Mouse (Mus musculus): ENCODE data around the gene Zyx. TPM values are rescaled to one million over a fixed set of nuclear protein-coding genes. Genes with fewer than 3 reads are reported as not detected.
A peak's percentile ranks its signal among the peaks of the same experiment; 100 is the strongest.

Zyx gene
- total RNA-seq, 1 experiment: 46.0 TPM

DNA sequence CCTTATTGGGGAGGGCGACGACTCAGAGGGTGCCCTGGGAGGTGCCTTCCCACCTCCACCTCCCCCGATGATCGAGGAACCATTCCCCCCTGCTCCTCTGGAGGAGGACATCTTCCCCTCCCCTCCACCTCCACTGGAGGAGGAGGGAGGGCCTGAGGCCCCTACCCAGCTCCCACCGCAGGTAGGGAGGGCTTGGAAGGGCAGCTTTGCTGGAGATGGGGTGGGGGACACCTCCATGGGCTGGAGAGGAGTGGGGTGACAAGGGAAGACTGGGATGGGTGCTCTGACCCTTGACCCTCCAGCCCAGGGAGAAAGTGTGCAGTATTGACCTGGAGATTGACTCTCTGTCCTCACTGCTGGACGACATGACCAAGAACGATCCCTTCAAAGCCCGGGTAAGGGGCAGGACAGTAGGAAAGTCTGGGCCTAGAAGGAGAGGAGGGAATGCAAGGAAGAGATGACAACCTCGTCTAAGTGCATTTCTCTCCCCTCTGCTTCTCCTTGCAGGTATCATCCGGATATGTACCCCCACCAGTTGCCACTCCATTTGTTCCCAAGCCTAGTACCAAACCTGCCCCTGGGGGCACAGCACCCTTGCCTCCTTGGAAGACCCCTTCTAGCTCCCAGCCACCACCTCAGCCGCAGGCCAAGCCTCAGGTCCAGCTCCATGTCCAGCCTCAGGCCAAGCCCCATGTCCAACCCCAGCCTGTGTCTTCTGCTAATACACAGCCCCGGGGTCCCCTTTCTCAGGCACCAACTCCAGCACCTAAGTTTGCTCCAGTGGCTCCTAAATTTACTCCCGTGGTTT is 1.7 kb downstream of the Zyx start:
- no peak overlapping the region for H3K27ac ChIP-seq (ENCODE audit: insufficient read depth, low read depth, low read length, poor library complexity, severe bottlenecking)
- peak overlapping the region; percentile 80 to 96 for H3K4me3 ChIP-seq (ENCODE audit: insufficient read depth in 1 of 2, low read depth in 1 of 2, low read length in 2 of 2, poor library complexity in 1 of 2, severe bottlenecking in 1 of 2)
- in situ Hi-C loops (cut with MboI; ENCODE audit: low sequenced_read_pairs in 2 of 2, unreplicated experiment in 2 of 2): no loop called here
- H3K9me3 ChIP-seq (ENCODE audit: control insufficient read depth, insufficient read depth, low read depth, low read length): no peaks in the 10 kb centered on the region
- peaks cover 1% of the 10 kb centered on the region; the same call in 1 of the 2 replicates for H3K36me3 ChIP-seq (ENCODE audit: control insufficient read depth, insufficient read depth, low read length, poor library complexity, severe bottlenecking)
- no peak for DNase-seq (ENCODE audit: low read depth, low spot score)
- H3K4me1 ChIP-seq (ENCODE audit: control insufficient read depth in 2 of 2, insufficient read depth in 2 of 2, low read length in 2 of 2, poor library complexity in 1 of 2): peaks cover 0 to 10% of the 10 kb centered on the region in 2 experiments; a peak in 1 of 4 replicates
- H3K9ac ChIP-seq (ENCODE audit: insufficient read depth, low read depth, low read length, poor library complexity, severe bottlenecking): peak overlapping the region; percentile 91
- no peak for TF ChIP-seq HCFC1 (IDR thresholded peaks at IDR 0.05; ENCODE audit: borderline replicate concordance, insufficient read depth, low read length)
- TF ChIP-seq ZNF384 (IDR thresholded peaks at IDR 0.05; ENCODE audit: low read depth, low read length): no peak
- no peak for TF ChIP-seq MAFK (IDR thresholded peaks at IDR 0.05; ENCODE audit: insufficient read depth, low read depth, low read length)
- TF ChIP-seq CHD2 (IDR thresholded peaks at IDR 0.05; ENCODE audit: low read depth, low read length): no peak

DNA sequence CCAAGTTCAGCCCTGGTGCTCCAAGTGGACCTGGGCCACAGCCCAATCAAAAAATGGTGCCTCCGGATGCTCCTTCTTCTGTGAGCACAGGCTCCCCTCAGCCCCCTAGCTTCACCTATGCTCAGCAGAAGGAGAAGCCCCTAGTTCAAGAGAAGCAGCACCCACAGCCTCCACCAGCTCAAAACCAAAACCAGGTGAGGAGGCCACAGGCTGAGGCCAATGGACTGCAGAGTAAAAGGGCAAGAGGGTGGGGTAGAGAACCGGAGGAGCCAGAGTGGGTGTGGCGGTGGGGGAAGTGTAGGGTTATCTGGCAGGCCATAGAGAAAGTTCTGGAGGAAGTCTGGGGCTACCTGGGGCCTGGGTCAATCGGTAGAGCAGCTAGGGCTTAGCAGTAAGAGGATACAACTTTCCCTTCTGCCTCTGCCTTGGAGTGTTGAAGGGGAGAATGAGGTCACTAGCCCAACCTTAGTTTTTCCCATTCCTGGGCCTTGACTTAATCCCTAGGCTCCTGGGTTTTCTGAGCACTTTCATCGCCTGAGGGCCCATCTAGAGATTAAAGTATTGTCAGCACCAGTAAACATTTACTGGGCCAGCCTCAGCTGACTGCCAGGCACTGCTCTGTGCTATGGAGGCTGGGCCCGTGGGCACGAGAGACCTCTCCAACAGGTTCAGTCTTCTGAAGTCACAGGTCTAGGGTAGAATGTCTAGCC is 2.5 kb downstream of the Zyx start:
- Histone ChIP-seq H3K27ac (ENCODE audit: insufficient read depth, low read depth, low read length, poor library complexity, severe bottlenecking) (no peak overlapping the region), H3K4me3 (ENCODE audit: insufficient read depth in 1 of 2, low read depth in 1 of 2, low read length in 2 of 2, poor library complexity in 1 of 2, severe bottlenecking in 1 of 2) (no peak overlapping the region), H3K9me3 (ENCODE audit: control insufficient read depth, insufficient read depth, low read depth, low read length) (no peaks in the 10 kb centered on the region), H3K9ac (ENCODE audit: insufficient read depth, low read depth, low read length, poor library complexity, severe bottlenecking) (no peak overlapping the region), H3K4me1 (ENCODE audit: control insufficient read depth in 2 of 2, insufficient read depth in 2 of 2, low read length in 2 of 2, poor library complexity in 1 of 2) (peaks cover 0 to 10% of the 10 kb centered on the region in 2 experiments; a peak in 1 of 4 replicates), H3K36me3 (ENCODE audit: control insufficient read depth, insufficient read depth, low read length, poor library complexity, severe bottlenecking) (peaks cover 1% of the 10 kb centered on the region; the same call in 1 of the 2 replicates)
- TF ChIP-seq ZC3H11A (IDR thresholded peaks at IDR 0.05; ENCODE audit: borderline replicate concordance, low read depth, low read length) (no peak), HCFC1 (IDR thresholded peaks at IDR 0.05; ENCODE audit: borderline replicate concordance, insufficient read depth, low read length) (no peak), CHD2 (IDR thresholded peaks at IDR 0.05; ENCODE audit: low read depth, low read length) (no peak), ZNF384 (IDR thresholded peaks at IDR 0.05; ENCODE audit: low read depth, low read length) (no peak), MAFK (IDR thresholded peaks at IDR 0.05; ENCODE audit: insufficient read depth, low read depth, low read length) (no peak)
- no peak for DNase-seq (ENCODE audit: low read depth, low spot score)
- in situ Hi-C loops (cut with MboI; ENCODE audit: low sequenced_read_pairs in 2 of 2, unreplicated experiment in 2 of 2): no loop called here

DNA sequence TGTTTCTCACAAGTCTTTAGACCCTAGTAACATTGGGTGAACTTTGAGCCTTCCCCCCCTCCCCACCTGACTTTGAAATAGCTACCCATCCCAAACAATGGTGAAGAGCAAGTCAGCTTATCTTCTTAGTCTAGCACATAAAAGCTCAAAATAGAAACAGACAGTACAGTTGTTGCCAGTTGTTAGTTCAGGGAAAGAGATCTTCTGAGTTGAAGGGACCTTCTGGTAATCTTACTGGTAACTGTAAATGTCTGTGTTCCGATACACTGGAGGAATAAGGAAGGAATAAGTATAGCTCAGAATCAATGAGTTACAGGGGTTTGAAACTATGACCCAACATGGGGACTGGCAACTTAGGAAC is 3.0 kb downstream of the Zyx start:
- Histone ChIP-seq H3K4me3 (ENCODE audit: insufficient read depth in 1 of 2, low read depth in 1 of 2, low read length in 2 of 2, poor library complexity in 1 of 2, severe bottlenecking in 1 of 2) (no peak overlapping the region), H3K9me3 (ENCODE audit: control insufficient read depth, insufficient read depth, low read depth, low read length) (no peaks in the 10 kb centered on the region), H3K9ac (ENCODE audit: insufficient read depth, low read depth, low read length, poor library complexity, severe bottlenecking) (no peak overlapping the region), H3K4me1 (ENCODE audit: control insufficient read depth in 2 of 2, insufficient read depth in 2 of 2, low read length in 2 of 2, poor library complexity in 1 of 2) (peaks cover 0 to 10% of the 10 kb centered on the region in 2 experiments; a peak in 1 of 4 replicates), H3K27ac (ENCODE audit: insufficient read depth, low read depth, low read length, poor library complexity, severe bottlenecking) (no peak overlapping the region), H3K36me3 (ENCODE audit: control insufficient read depth, insufficient read depth, low read length, poor library complexity, severe bottlenecking) (peaks cover 4% of the 10 kb centered on the region; the same call in 1 of the 2 replicates)
- no peak for TF ChIP-seq ZC3H11A (IDR thresholded peaks at IDR 0.05; ENCODE audit: borderline replicate concordance, low read depth, low read length)
- TF ChIP-seq HCFC1 (IDR thresholded peaks at IDR 0.05; ENCODE audit: borderline replicate concordance, insufficient read depth, low read length): no peak
- no peak for TF ChIP-seq ZNF384 (IDR thresholded peaks at IDR 0.05; ENCODE audit: low read depth, low read length)
- TF ChIP-seq MAFK (IDR thresholded peaks at IDR 0.05; ENCODE audit: insufficient read depth, low read depth, low read length): no peak
- no peak for TF ChIP-seq CHD2 (IDR thresholded peaks at IDR 0.05; ENCODE audit: low read depth, low read length)
- in situ Hi-C loops (cut with MboI; ENCODE audit: low sequenced_read_pairs in 2 of 2, unreplicated experiment in 2 of 2): no loop called here
- no peak for DNase-seq (ENCODE audit: low read depth, low spot score)

DNA sequence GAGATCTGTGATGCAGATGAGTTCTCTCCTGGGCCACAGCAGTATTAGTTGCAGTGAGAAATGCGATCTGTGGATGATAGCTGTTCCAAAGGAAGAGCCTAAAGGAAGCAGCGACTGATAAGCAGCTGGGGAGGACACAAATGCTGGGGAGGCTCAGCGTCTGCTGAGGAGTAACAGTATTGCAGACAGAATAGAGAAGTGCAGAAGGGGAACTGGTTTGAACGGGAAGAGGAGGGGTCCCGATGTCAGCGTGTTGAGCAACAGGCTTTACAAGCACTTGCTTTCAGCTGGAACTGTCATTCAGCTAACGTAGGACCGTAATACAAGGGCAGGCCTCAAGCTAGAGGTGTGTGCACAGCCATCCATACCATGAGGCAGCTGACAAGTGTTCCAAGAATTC is 3.8 kb downstream of the Zyx start:
- Histone ChIP-seq H3K27ac (ENCODE audit: insufficient read depth, low read depth, low read length, poor library complexity, severe bottlenecking) (no peak overlapping the region), H3K4me1 (ENCODE audit: control insufficient read depth in 2 of 2, insufficient read depth in 2 of 2, low read length in 2 of 2, poor library complexity in 1 of 2) (peaks cover 0 to 12% of the 10 kb centered on the region in 2 experiments; a peak in 1 of 4 replicates), H3K4me3 (ENCODE audit: insufficient read depth in 1 of 2, low read depth in 1 of 2, low read length in 2 of 2, poor library complexity in 1 of 2, severe bottlenecking in 1 of 2) (no peak overlapping the region), H3K9me3 (ENCODE audit: control insufficient read depth, insufficient read depth, low read depth, low read length) (no peaks in the 10 kb centered on the region), H3K36me3 (ENCODE audit: control insufficient read depth, insufficient read depth, low read length, poor library complexity, severe bottlenecking) (peaks cover 9% of the 10 kb centered on the region; the same call in 1 of the 2 replicates), H3K9ac (ENCODE audit: insufficient read depth, low read depth, low read length, poor library complexity, severe bottlenecking) (no peak overlapping the region)
- in situ Hi-C loops (cut with MboI; ENCODE audit: low sequenced_read_pairs in 2 of 2, unreplicated experiment in 2 of 2): no loop called here
- no peak for TF ChIP-seq MAFK (IDR thresholded peaks at IDR 0.05; ENCODE audit: insufficient read depth, low read depth, low read length)
- TF ChIP-seq ZNF384 (IDR thresholded peaks at IDR 0.05; ENCODE audit: low read depth, low read length): no peak
- no peak for TF ChIP-seq CHD2 (IDR thresholded peaks at IDR 0.05; ENCODE audit: low read depth, low read length)
- no peak for TF ChIP-seq HCFC1 (IDR thresholded peaks at IDR 0.05; ENCODE audit: borderline replicate concordance, insufficient read depth, low read length)
- no peak for TF ChIP-seq ZC3H11A (IDR thresholded peaks at IDR 0.05; ENCODE audit: borderline replicate concordance, low read depth, low read length)
- no peak for DNase-seq (ENCODE audit: low read depth, low spot score)
